Mouse (Mus musculus): ENCODE measurements at regions not wholly inside any gene's neighbourhood (a gene's known extent, or its start where the extent isn't known, plus 50 kb on each side); places are given as distances from the start of the nearest gene placed in this dataset.
"Not testable (repeated sequence)": the region's sequence is repeated elsewhere in the genome, so short reads cannot be mapped to it uniquely, and the experiment has no call there.

- H3K4me3 ChIP-seq (replicated peaks); H3K27me3 ChIP-seq (replicated peaks); H3K36me3 ChIP-seq; H3K27ac ChIP-seq (replicated peaks); H3K4me2 ChIP-seq; H3K9me3 ChIP-seq (replicated peaks); ATAC-seq (ENCODE audit: low FRiP score); H3K9ac ChIP-seq (replicated peaks); H3K4me1 ChIP-seq: not testable (repeated sequence)
- WGBS: 99% methylated on average over 2 of the region's 2 CpGs
These were observed 81.3 kb downstream of the Ogfrl1 start for GRCm38 (mm10) chr1:23316288-23316687.

- not testable (repeated sequence) for H3K4me1 ChIP-seq; ATAC-seq (ENCODE audit: low FRiP score); H3K36me3 ChIP-seq; H3K27me3 ChIP-seq (replicated peaks); H3K4me2 ChIP-seq; H3K9me3 ChIP-seq (replicated peaks); H3K27ac ChIP-seq (replicated peaks); H3K9ac ChIP-seq (replicated peaks); H3K4me3 ChIP-seq (replicated peaks)
- 92% methylated on average over 2 of the region's 2 CpGs for WGBS
These were observed 82.7 kb downstream of the Ogfrl1 start for GRCm38 (mm10) chr1:23314863-23315262.

- whole genome bisulfite sequencing: 100% methylated on average over 1 of the region's 1 CpGs
- Histone ChIP-seq H3K27ac (replicated peaks) (no peak overlapping the region), H3K4me3 (replicated peaks) (no peak overlapping the region), H3K9me3 (replicated peaks) (no peaks in the 10 kb centered on the region), H3K36me3 (no peaks in the 10 kb centered on the region), H3K4me2 (no peak overlapping the region), H3K4me1 (no peaks in the 10 kb centered on the region), H3K27me3 (replicated peaks) (no peaks in the 10 kb centered on the region), H3K9ac (replicated peaks) (no peak overlapping the region)
- no peak for ATAC-seq (ENCODE audit: low FRiP score)
These were observed 104.9 kb downstream of the Ogfrl1 start for GRCm38 (mm10) chr1:23292718-23293117.

GRCm38 (mm10) chr1:23286741-23287140, 110.8 kb downstream of the Ogfrl1 start:
- Histone ChIP-seq H3K4me2 (no peak overlapping the region), H3K9me3 (replicated peaks) (no peaks in the 10 kb centered on the region), H3K36me3 (no peaks in the 10 kb centered on the region), H3K9ac (replicated peaks) (no peak overlapping the region), H3K4me1 (no peaks in the 10 kb centered on the region), H3K27ac (replicated peaks) (no peak overlapping the region), H3K27me3 (replicated peaks) (no peaks in the 10 kb centered on the region), H3K4me3 (replicated peaks) (no peak overlapping the region)
- 26% methylated on average over 4 of the region's 4 CpGs for WGBS
- ATAC-seq (ENCODE audit: low FRiP score): peak; percentile 84; the same call in 1 of the 2 replicates

- 0 out of 2 replicates have a peak, but pooled peaks cover 3% of the 10 kb centered on the region for H3K36me3 ChIP-seq
- WGBS: 96% methylated on average over 4 of the region's 4 CpGs
These were observed 114.7 kb downstream of the Ogfrl1 start for GRCm38 (mm10) chr1:23282870-23283219.

GRCm38 (mm10) chr1:23282215-23282869, 115.2 kb downstream of the Ogfrl1 start:
- 0 out of 2 replicates have a peak, but pooled peaks cover 3% of the 10 kb centered on the region for H3K36me3 ChIP-seq
- no peak overlapping the region for H3K4me3 ChIP-seq (replicated peaks)
- no peak for ATAC-seq (ENCODE audit: low FRiP score)
- no peaks in the 10 kb centered on the region for H3K9me3 ChIP-seq (replicated peaks)
- no peaks in the 10 kb centered on the region for H3K4me1 ChIP-seq
- no peak overlapping the region for H3K4me2 ChIP-seq
- H3K27ac ChIP-seq (replicated peaks): no peak overlapping the region
- 85% methylated on average over 2 of the region's 2 CpGs for WGBS
- no peaks in the 10 kb centered on the region for H3K27me3 ChIP-seq (replicated peaks)
- H3K9ac ChIP-seq (replicated peaks): no peak overlapping the region

More at GRCm38 (mm10) chr1:23282870-23283219, 114.7 kb downstream of the Ogfrl1 start:
- no peaks in the 10 kb centered on the region for H3K9me3 ChIP-seq (replicated peaks)
- H3K4me3 ChIP-seq (replicated peaks): no peak overlapping the region
- H3K27ac ChIP-seq (replicated peaks): no peak overlapping the region
- no peaks in the 10 kb centered on the region for H3K27me3 ChIP-seq (replicated peaks)
- no peak overlapping the region for H3K9ac ChIP-seq (replicated peaks)
- no peak overlapping the region for H3K4me2 ChIP-seq
- no peak for ATAC-seq (ENCODE audit: low FRiP score)
- H3K4me1 ChIP-seq: no peaks in the 10 kb centered on the region

- Histone ChIP-seq H3K4me1 (0 out of 2 replicates have a peak, but pooled peaks cover 5% of the 10 kb centered on the region), H3K4me3 (replicated peaks) (no peak overlapping the region), H3K9ac (replicated peaks) (no peak overlapping the region), H3K27ac (replicated peaks) (no peak overlapping the region), H3K27me3 (replicated peaks) (no peaks in the 10 kb centered on the region), H3K4me2 (no peak overlapping the region), H3K36me3 (0 out of 2 replicates have a peak, but pooled peaks cover 3% of the 10 kb centered on the region), H3K9me3 (replicated peaks) (no peaks in the 10 kb centered on the region)
- WGBS: 84% methylated on average over 2 of the region's 2 CpGs
- ATAC-seq (ENCODE audit: low FRiP score): no peak
These were observed 117.7 kb downstream of the Ogfrl1 start for GRCm38 (mm10) chr1:23279827-23280226.

GRCm38 (mm10) chr1:23272077-23272476, 125.5 kb downstream of the Ogfrl1 start:
- H3K4me2 ChIP-seq: no peak overlapping the region
- H3K36me3 ChIP-seq: no peaks in the 10 kb centered on the region
- ATAC-seq (ENCODE audit: low FRiP score): no peak
- WGBS: 61% methylated on average over 6 of the region's 6 CpGs
- no peaks in the 10 kb centered on the region for H3K27me3 ChIP-seq (replicated peaks)
- H3K4me1 ChIP-seq: peaks cover 9% of the 10 kb centered on the region
- H3K9ac ChIP-seq (replicated peaks): no peak overlapping the region
- no peak overlapping the region for H3K27ac ChIP-seq (replicated peaks)
- no peaks in the 10 kb centered on the region for H3K9me3 ChIP-seq (replicated peaks)
- no peak overlapping the region for H3K4me3 ChIP-seq (replicated peaks)

GRCm38 (mm10) chr1:23270910-23271822, 126.4 kb downstream of the Ogfrl1 start:
- peaks cover 4% of the 10 kb centered on the region for H3K4me1 ChIP-seq
- H3K27ac ChIP-seq (replicated peaks): peak overlapping the region; percentile 25; the same call in 1 of the 2 replicates
- H3K9me3 ChIP-seq (replicated peaks): no peaks in the 10 kb centered on the region
- H3K36me3 ChIP-seq: no peaks in the 10 kb centered on the region
- H3K4me3 ChIP-seq (replicated peaks): no peak overlapping the region
- no peaks in the 10 kb centered on the region for H3K27me3 ChIP-seq (replicated peaks)
- 49% methylated on average over 6 of the region's 6 CpGs for WGBS
- no peak overlapping the region for H3K9ac ChIP-seq (replicated peaks)
- no peak for ATAC-seq (ENCODE audit: low FRiP score)
- H3K4me2 ChIP-seq: no peak overlapping the region

GRCm38 (mm10) chr1:23268062-23268461, 129.5 kb downstream of the Ogfrl1 start:
- Histone ChIP-seq H3K36me3 (no peaks in the 10 kb centered on the region), H3K4me1 (peaks cover 7% of the 10 kb centered on the region), H3K27me3 (replicated peaks) (no peaks in the 10 kb centered on the region), H3K9ac (replicated peaks) (no peak overlapping the region), H3K9me3 (replicated peaks) (no peaks in the 10 kb centered on the region), H3K4me3 (replicated peaks) (no peak overlapping the region), H3K4me2 (no peak overlapping the region), H3K27ac (replicated peaks) (no peak overlapping the region)
- ATAC-seq (ENCODE audit: low FRiP score): no peak

- no peaks in the 10 kb centered on the region for H3K27me3 ChIP-seq (replicated peaks)
- H3K9me3 ChIP-seq (replicated peaks): no peaks in the 10 kb centered on the region
- no peak overlapping the region for H3K27ac ChIP-seq (replicated peaks)
- peaks cover 4% of the 10 kb centered on the region; the same call in 1 of the 2 replicates for H3K4me1 ChIP-seq
- no peaks in the 10 kb centered on the region for H3K36me3 ChIP-seq
- no peak overlapping the region for H3K4me3 ChIP-seq (replicated peaks)
- H3K9ac ChIP-seq (replicated peaks): no peak overlapping the region
- no peak overlapping the region for H3K4me2 ChIP-seq
- no peak for ATAC-seq (ENCODE audit: low FRiP score)
- WGBS: 65% methylated on average over 3 of the region's 3 CpGs
These were observed 131.9 kb downstream of the Ogfrl1 start for GRCm38 (mm10) chr1:23265556-23266232.

All from neural tube, embryonic 15.5 days (tissue).